Mouse (Mus musculus) stomach, postnatal 0 days (tissue): ENCODE data around the gene Wnt16. TPM values are rescaled to one million over a fixed set of nuclear protein-coding genes. Genes with fewer than 3 reads are reported as not detected.
A peak's percentile ranks its signal among the peaks of the same experiment; 100 is the strongest.

Experiments used
- ATAC-seq: fragments of 200-750 bp; cut with Nextera tagmentation; 2 replicates; pipeline ENCODE4 v1.8.0; 2017; ENCODE audit not compliant: low FRiP score, low TSS enrichment
- DNase-seq: peaks from one replicate; pipeline ENCODE4 v3.0.0-alpha.2; 2016; ENCODE audit warnings: low spot score
- H3K27ac ChIP-seq: fragments of 300-500 bp; sonication (generic); replicated peaks from 2 replicates; pipeline ENCODE4 v1.5.1; 2014; ENCODE audit warnings: mild to moderate bottlenecking, control low read depth
- H3K27me3 ChIP-seq: fragments of 300-500 bp; sonication (generic); 2 replicates; pipeline ENCODE4 v1.6.1; 2014; ENCODE audit warnings: low read length; ENCODE audit not compliant: control insufficient read depth, insufficient read depth
- H3K36me3 ChIP-seq: fragments of 300-500 bp; sonication (generic); 2 replicates; pipeline ENCODE4 v1.6.1; 2014; ENCODE audit warnings: low read length, mixed read lengths; ENCODE audit not compliant: control insufficient read depth, insufficient read depth
- H3K4me1 ChIP-seq: fragments of 300-500 bp; sonication (generic); replicated peaks from 2 replicates; pipeline ENCODE4 v1.6.1; 2014; ENCODE audit warnings: antibody characterized with exemption; ENCODE audit not compliant: control insufficient read depth, insufficient read depth
- H3K4me2 ChIP-seq: fragments of 300-500 bp; sonication (generic); replicated peaks from 2 replicates; pipeline ENCODE4 v1.6.1; 2014; ENCODE audit warnings: low read depth, mild to moderate bottlenecking, control low read depth, moderate library complexity
- H3K4me3 ChIP-seq: fragments of 300-500 bp; sonication (generic); 2 replicates; pipeline ENCODE4 v1.5.1; 2014; ENCODE audit warnings: low read depth, low read length, control low read depth
- H3K9ac ChIP-seq: fragments of 300-500 bp; sonication (generic); 2 replicates; pipeline ENCODE4 v1.6.1; 2014; ENCODE audit warnings: mild to moderate bottlenecking, low read length, control low read depth, mixed read lengths
- H3K9me3 ChIP-seq: fragments of 300-500 bp; sonication (generic); 2 replicates; pipeline ENCODE4 v1.6.1; 2016; ENCODE audit warnings: low read length; ENCODE audit not compliant: control insufficient read depth
- CTCF ChIP-seq: IDR thresholded peaks from 2 replicates; pipeline ENCODE4 v1.5.1; 2016; ENCODE audit warnings: antibody characterized with exemption, low read depth, mild to moderate bottlenecking, moderate library complexity
- EP300 ChIP-seq: optimal IDR thresholded peaks from 2 replicates; pipeline ENCODE3; 2016; ENCODE audit warnings: antibody characterized with exemption
- WGBS: fragments of 180-500 bp; shearing (Covaris S2); extraction: QIAGEN DNeasy Blood & Tissue Kit; methylation state at CpG from one replicate; pipeline ENCODE4 v1.1.7; 2014; 5-methylcytosine and 5-hydroxymethylcytosine counted together
- polyA plus RNA-seq: library from polyadenylated mRNA; unstranded; fragments of >200 nt; fragmentation: Nextera tagmentation; extraction: Ambion mirVana; gene quantifications from 2 replicates; pipeline ENCODE4 v1.2.1, GENCODE M21; 2015

Wnt16 gene
- polyA plus RNA-seq, 1 experiment from 2014 or later = 8.1 TPM

GRCm38 (mm10) chr6:22266018-22266417, 22.0 kb upstream of the Wnt16 start:
- H3K4me2 ChIP-seq = no peak overlapping the region
- H3K9me3 ChIP-seq = no peaks in the 10 kb centered on the region
- no peak overlapping the region for H3K27ac ChIP-seq
- no peak overlapping the region for H3K9ac ChIP-seq
- ATAC-seq (no peak), DNase-seq (no peak)
- no peaks in the 10 kb centered on the region for H3K27me3 ChIP-seq
- H3K4me3 ChIP-seq = no peak overlapping the region
- no peaks in the 10 kb centered on the region for H3K36me3 ChIP-seq
- H3K4me1 ChIP-seq = no peaks in the 10 kb centered on the region
- WGBS = 82% methylated on average over 4 of the region's 4 CpGs
- TF ChIP-seq CTCF (no peak), EP300 (no peak)

- no peak overlapping the region for H3K27ac ChIP-seq
- no peak overlapping the region for H3K9ac ChIP-seq
- no peaks in the 10 kb centered on the region for H3K9me3 ChIP-seq
- no peak overlapping the region for H3K4me3 ChIP-seq
- ATAC-seq = no peak
- DNase-seq = no peak
- H3K4me1 ChIP-seq = no peaks in the 10 kb centered on the region
- no peaks in the 10 kb centered on the region for H3K36me3 ChIP-seq
- no peaks in the 10 kb centered on the region for H3K27me3 ChIP-seq
- no peak overlapping the region for H3K4me2 ChIP-seq
- 76% methylated on average over 5 of the region's 5 CpGs for WGBS
- TF ChIP-seq CTCF = no peak
- TF ChIP-seq EP300 = no peak
These were observed 20.0 kb upstream of the Wnt16 start for GRCm38 (mm10) chr6:22267807-22268667.

- no peak overlapping the region for H3K4me2 ChIP-seq
- H3K36me3 ChIP-seq = no peaks in the 10 kb centered on the region
- DNase-seq (no peak), ATAC-seq (no peak)
- H3K9me3 ChIP-seq = no peaks in the 10 kb centered on the region
- no peak overlapping the region for H3K9ac ChIP-seq
- H3K27ac ChIP-seq = no peak overlapping the region
- H3K4me3 ChIP-seq = no peak overlapping the region
- no peaks in the 10 kb centered on the region for H3K4me1 ChIP-seq
- no peaks in the 10 kb centered on the region for H3K27me3 ChIP-seq
- no peak for TF ChIP-seq CTCF
- TF ChIP-seq EP300 = no peak
These were observed 19.4 kb upstream of the Wnt16 start for GRCm38 (mm10) chr6:22268677-22269076.

- Histone ChIP-seq H3K36me3 (no peaks in the 10 kb centered on the region), H3K4me2 (no peak overlapping the region), H3K27me3 (no peaks in the 10 kb centered on the region), H3K4me1 (no peaks in the 10 kb centered on the region), H3K4me3 (no peak overlapping the region), H3K9ac (no peak overlapping the region), H3K27ac (no peak overlapping the region), H3K9me3 (no peaks in the 10 kb centered on the region)
- no peak for DNase-seq
- no peak for TF ChIP-seq CTCF
- TF ChIP-seq EP300 = no peak
- 54% methylated on average over 8 of the region's 8 CpGs for WGBS
- no peak for ATAC-seq
These were observed 18.0 kb upstream of the Wnt16 start for GRCm38 (mm10) chr6:22269840-22270521.

- no peak for ATAC-seq
- 71% methylated on average over 3 of the region's 3 CpGs for WGBS
- Histone ChIP-seq H3K9me3 (no peaks in the 10 kb centered on the region), H3K27ac (no peak overlapping the region), H3K4me3 (no peak overlapping the region), H3K27me3 (no peaks in the 10 kb centered on the region), H3K36me3 (no peaks in the 10 kb centered on the region), H3K9ac (no peak overlapping the region), H3K4me1 (no peaks in the 10 kb centered on the region), H3K4me2 (no peak overlapping the region)
- no peak for TF ChIP-seq EP300
- no peak for TF ChIP-seq CTCF
- DNase-seq = no peak
These were observed 10.1 kb upstream of the Wnt16 start for GRCm38 (mm10) chr6:22277941-22278340.

GRCm38 (mm10) chr6:22280217-22280861, 7.7 kb upstream of the Wnt16 start:
- 22% methylated on average over 14 of the region's 14 CpGs for WGBS
- peak; percentile 29 for DNase-seq
- H3K36me3 ChIP-seq = no peaks in the 10 kb centered on the region
- no peak overlapping the region for H3K9ac ChIP-seq
- H3K4me1 ChIP-seq = no peaks in the 10 kb centered on the region
- H3K9me3 ChIP-seq = no peaks in the 10 kb centered on the region
- peak overlapping the region; percentile 38 for H3K4me2 ChIP-seq
- H3K4me3 ChIP-seq = no peak overlapping the region
- H3K27ac ChIP-seq = peak overlapping the region; percentile 69
- no peak for TF ChIP-seq CTCF
- ATAC-seq = peak; percentile 87
- no peaks in the 10 kb centered on the region for H3K27me3 ChIP-seq
